Mouse (Mus musculus) frontal cortex, postnatal 25 days (tissue): ENCODE data around the gene Git2.

Source experiments
- DNase-seq, 2 experiments: peaks; one replicate each; pipeline ENCODE4 v3.0.0; 2022; ENCODE audit warnings: low spot score in 2 of 2

The Git2 gene

DNA sequence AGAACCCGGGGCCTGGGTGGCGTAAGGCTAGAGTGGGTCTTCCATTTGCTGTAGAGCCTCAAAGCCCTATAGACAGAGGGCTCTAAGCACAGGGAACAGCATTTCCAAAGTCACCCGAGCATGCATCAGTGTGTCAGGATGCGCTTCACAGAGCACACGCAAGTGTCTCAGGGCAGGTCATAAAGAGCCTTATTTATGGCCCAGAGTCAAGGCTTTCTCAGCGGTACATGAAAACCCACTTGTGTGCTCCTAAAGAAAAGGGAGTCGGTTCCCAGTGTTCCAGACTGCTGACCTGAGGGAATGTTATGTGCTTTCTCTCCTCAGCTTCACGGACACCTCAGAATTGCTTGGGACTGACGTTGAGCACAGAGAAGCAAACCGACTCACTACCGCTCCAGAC lies 54.5 kb downstream of the Git2 start:
- DNase-seq: no peak

DNA sequence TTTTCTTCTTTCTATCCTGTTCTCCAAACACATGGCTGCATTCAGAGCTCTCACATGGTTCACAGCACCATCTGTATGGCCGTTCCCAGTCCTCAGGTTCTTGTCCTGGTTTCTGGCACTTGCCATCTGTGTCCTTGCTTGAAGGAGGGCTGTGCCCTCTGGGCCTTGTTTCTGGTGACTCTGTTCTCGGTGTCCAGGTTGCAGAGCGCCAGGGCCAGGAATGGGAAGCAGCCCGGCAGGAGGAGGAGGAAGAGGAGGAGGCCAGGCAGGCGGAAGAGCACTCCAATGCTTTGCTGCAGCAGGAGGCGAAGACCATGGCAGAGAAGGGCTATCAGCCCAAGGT lies 55.4 kb downstream of the Git2 start:
- DNase-seq: no peak

DNA sequence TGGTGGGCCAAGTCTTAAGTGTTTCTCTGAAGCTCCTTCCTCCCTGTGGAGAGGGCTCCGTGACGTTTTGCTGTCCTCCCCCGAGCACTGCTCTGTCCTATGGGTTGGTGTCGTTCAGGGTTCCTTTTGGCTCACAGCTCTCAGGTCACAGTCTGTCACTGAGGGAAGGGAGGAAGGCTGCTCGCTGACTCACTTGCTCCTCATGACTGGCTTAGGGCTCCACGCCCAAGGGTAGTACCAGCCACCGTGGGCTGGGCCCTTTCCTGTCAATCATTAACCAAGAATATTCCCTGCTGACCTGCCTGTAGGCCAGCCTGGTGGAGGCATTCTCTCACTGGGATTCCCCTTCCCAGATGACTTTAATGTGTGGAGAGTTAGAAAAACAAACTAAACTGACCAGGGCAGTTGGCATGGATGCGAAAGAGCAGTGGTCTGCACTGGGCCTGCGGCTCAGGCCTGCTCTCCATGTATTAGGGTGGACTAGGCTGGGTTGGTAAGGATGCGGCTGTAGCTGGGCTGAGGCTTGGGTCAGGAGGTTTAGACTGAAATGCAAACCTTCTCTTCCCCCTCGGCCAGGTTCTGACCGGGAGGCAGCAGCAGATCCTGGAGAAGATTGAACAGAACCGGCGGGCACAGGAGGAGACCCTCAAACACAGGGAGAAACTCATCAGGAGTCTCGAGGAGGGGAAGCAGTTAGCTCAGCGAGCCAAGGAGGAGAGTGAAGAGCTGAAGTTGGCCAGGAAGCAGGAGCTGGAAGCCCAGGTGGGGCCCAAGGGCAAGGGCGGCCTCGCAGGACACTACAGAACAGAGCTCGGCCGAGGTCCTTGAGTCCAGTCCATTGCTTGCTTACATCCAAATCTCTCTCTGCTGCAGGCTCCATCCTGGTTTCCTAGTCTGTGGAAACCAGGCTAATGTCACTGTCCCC lies 56.1 kb downstream of the Git2 start:
- DNase-seq: no peak

- DNase-seq: no peak
These were observed 56.8 kb downstream of the Git2 start for GRCm38 (mm10) chr5:114718483-114718882.

DNA sequence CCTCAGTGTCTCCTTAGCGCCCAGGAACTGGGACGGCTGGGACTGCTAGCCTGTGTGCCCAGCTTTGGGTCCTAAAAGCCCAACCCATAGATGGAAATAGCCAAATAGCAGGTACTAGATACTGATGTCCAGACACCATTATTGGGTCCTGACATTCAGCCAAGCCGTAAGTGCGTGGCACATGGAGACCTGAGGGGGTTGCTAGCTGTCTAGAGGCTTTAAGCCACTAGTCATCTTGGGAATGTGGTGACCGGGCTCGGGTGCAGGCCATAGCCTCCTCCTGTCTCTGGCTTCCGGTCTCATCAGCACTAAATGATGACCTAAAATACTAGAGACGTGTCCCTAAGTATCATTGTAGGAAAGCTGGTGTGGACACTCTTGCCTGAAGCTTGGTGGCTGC lies 57.4 kb downstream of the Git2 start:
- DNase-seq: no peak

DNA sequence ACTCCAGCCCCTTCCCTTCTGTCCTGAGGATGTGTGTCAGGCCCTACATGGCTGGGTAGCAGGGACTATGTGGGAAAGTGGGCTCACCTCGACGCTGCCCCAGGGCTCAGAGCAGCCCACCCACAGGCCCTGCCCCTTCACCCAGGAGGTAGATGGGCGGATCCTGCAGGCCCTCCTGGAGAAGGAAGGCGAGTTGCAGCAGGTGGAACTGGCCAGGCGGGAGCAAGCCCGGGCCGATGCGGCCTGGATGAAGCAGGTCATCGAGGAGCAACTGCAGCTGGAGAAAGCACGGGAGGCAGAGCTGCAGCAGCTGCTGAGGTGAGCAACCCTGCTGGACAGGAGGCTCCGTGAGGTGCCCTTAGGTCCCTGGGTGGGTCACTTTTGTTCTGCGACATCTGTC lies 58.0 kb downstream of the Git2 start:
- DNase-seq: no peak

DNA sequence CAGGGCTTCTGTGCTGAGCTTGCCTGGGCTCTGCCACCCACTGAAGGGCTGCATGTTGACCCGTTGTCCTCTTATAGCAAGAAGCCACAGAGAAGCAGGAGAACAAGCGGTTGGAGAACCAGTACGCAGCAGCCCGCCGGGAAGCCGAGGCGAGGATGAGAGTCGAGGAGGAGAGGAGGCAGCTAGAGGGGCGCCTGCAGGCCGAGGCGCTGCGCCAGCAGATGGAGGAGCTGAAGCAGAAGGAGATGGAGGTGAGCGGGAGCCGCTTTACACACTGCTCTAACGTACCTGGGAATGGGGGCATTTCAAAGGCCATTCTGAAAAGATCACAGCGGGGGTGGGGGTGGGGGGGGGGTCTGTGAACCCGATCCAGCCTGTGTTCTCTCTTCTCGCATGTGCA lies 60.8 kb downstream of the Git2 start:
- no peak for DNase-seq

- no peak for DNase-seq
These were observed 66.0 kb downstream of the Git2 start for GRCm38 (mm10) chr5:114709357-114709756.

- DNase-seq: no peak
These were observed 66.8 kb downstream of the Git2 start for GRCm38 (mm10) chr5:114708491-114708890.

DNA sequence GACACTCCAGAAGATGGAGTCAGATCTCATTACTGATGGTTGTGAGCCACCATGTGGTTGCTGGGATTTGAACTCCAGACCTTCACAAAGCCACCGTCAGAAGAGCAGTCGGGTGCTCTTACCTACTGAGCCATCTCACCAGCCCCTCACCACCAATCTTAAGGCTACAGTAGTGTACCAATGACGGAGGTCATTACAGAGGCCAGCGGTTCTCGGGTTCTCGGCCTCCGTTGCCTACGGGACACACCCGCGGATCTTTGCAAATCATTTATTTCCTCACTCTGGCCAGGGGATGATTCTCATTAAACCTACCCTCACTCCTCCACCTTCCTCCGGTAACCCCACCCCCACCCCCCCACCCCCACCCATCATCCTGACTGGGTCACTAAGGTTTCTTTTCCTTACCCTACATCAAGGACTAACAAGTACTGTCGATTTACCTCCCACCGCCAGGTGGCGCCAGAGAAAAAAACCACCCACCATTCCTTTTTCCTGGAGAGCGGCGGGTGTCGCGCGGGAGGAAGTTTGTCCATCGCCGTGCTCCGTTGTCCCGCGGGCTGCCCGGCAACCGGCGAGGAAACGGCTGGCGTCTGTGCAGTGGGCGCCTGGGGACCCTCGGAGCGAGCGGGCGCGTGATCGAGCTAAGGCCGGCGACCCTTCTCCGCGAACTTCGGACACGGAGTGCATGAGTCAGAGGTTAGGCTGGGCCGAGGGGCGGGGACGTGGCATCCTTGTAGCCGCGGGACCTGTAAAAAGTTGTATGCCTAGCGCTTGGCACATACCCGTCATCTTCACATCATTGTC lies 67.8 kb downstream of the Git2 start, which contains the start of gene Tchp:
Gene Tchp, plus strand, starts transcription at position 496 of the 804 bp plus-strand sequence.
- DNase-seq: peak; percentile 91 to 96

- DNase-seq: no peak
These were observed 72.6 kb downstream of the Git2 start for GRCm38 (mm10) chr5:114702403-114703392.

GRCm38 (mm10) chr5:114699015-114699414 lies 76.3 kb downstream of the Git2 start:
- DNase-seq: no peak

GRCm38 (mm10) chr5:114698044-114698746 lies 77.1 kb downstream of the Git2 start:
- DNase-seq: peak; percentile 25 to 35

DNA sequence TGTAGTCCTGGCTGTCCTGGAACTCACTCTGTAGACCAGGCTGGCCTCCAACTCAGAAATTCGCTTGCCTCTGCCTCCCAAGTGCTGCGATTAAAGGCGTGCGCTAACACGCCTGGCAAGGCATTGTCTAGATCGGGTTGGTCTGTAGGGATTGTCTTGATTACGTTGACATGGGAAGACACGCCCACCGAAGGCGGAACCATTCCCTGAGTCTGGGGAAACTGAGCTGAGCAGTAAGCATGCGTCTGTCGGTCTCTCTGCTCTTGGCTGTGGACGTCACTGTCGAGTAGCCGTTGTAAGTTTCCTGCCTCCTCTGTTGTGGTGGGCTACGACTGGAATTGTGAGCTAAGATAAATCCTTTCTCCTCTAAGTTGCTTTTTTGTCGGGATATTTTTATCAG lies 78.4 kb downstream of the Git2 start:
- no peak for DNase-seq

- no peak for DNase-seq
These were observed 79.5 kb downstream of the Git2 start for GRCm38 (mm10) chr5:114695775-114696174.

DNA sequence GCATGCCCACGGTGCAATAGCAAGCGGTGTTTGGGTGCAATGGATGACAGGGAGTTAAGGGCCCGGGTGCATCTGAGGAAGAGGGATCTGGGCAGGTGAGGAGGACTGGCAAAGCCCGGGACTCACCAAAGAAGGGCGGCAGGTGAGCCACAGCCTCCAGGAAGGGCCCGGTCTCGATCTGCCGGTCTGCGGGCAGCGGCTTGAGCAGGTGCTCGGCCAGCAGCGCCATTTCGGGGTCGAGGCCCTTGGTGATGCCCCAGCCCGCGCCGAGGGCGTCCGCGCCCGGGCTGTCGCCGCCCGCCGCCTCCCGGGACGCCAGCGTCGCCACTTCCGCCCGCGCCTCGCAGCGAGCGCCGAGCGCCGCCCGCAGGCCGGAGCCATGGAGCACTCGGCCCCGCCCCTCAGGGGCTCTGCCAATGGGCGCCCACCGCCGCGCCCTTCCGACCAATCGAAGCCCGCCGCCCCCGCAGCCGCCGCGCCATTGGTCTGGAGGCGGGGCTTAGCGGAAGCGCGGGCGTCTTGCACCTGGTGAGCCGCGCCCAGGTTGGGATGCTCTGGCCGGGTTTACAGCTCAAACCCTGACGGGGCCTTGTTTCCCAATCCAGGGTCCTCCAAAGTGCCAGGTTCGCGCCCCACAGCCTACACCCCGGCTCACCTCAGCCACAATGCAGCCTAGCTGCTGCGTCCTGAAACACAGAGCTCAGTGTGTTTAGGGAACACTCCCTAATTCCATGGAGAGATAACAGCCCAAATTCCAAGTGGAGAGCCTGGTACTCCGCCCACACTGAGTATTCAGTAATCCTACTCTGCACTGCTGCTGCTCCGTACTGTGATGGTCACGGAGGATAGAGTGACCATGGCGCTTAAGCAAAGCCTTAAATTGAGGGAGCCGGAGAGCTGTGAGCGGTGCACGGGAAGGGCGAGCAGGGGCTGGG lies 84.4 kb downstream of the Git2 start, which contains the start of gene Gltp:
Gene Gltp, minus strand, starts transcription at position 352 of the 935 bp plus-strand sequence.
- DNase-seq: peak; percentile 84 to 89

DNA sequence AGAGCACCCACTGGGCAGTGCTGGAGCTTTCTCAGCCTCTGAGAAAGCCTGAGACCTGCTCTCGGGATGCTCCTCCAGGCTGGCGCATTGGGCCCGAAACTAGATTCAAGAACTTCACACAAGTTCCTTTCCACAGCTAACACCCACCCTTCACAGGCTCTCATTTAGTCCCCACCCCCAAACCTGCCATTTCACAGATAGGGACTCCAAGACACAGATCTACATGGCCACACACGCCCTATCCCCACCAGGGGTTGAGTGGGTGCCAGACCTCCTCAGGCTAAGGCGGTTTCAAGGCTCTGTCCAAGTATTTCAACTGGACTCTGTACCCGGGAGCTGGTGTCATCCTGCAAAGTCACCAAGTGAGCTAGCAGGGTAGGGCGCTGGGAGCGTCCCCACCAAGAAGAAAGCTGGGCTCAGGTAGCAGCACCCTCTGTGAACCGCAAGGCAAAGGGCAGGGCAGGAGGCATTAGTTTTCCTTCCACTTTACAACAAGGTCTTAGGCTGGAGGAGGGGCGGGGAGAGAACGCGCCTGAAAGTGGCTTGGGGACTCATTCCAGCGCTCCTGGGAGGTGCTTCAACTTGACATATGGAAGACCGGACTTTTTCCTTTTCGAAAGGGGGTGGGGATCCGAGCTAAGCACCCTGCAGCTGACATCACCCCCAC lies 85.5 kb downstream of the Git2 start:
- no peak for DNase-seq

GRCm38 (mm10) chr5:114688703-114689102 lies 86.6 kb downstream of the Git2 start:
- DNase-seq: no peak

DNA sequence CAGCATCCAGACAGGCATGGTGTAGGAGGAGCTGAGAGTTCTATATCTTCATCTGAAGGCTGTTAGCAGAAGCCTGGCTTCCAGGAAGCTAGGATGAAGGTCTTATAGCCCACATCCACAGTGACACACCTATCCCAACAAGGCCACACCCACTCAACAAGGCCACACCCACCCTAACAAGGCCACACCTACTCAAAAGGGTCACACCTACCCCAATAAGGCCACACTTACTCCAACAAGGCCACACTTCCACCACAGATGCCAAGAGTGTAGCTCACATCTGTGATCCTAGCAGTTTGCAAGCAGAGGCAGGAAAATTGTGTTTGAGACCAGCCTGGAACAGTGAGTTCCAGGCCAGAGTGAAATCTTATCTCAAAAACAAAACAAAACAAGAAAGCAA lies 87.4 kb downstream of the Git2 start:
- no peak for DNase-seq
